Mouse (Mus musculus): ENCODE data around the gene Asb1.

Asb1 gene

GRCm38 (mm10) chr1:91545226-91545625, 4.9 kb downstream of the Asb1 start:
- DNase-seq (ENCODE audit: low read depth): no peak

- no peak for DNase-seq (ENCODE audit: low read depth)
Observed at GRCm38 (mm10) chr1:91547567-91547966, 7.2 kb downstream of the Asb1 start.

GRCm38 (mm10) chr1:91549073-91549472, 8.7 kb downstream of the Asb1 start:
- DNase-seq (ENCODE audit: low read depth): no peak

- no peak for DNase-seq (ENCODE audit: low read depth)
Observed at GRCm38 (mm10) chr1:91557099-91557498, 16.8 kb downstream of the Asb1 start.

GRCm38 (mm10) chr1:91561226-91561625, 20.9 kb downstream of the Asb1 start:
- no peak for DNase-seq (ENCODE audit: low read depth)

GRCm38 (mm10) chr1:91562977-91563590, 22.7 kb downstream of the Asb1 start:
- DNase-seq (ENCODE audit: low read depth): no peak

- DNase-seq (ENCODE audit: low read depth): no peak
Observed at GRCm38 (mm10) chr1:91564004-91564403, 23.7 kb downstream of the Asb1 start.

GRCm38 (mm10) chr1:91564598-91564997, 24.3 kb downstream of the Asb1 start:
- DNase-seq (ENCODE audit: low read depth): no peak

- no peak for DNase-seq (ENCODE audit: low read depth)
Observed at GRCm38 (mm10) chr1:91567269-91567668, 26.9 kb downstream of the Asb1 start.

- DNase-seq (ENCODE audit: low read depth): no peak
Observed at GRCm38 (mm10) chr1:91572458-91572857, 32.1 kb downstream of the Asb1 start.

- DNase-seq (ENCODE audit: low read depth): no peak
Observed at GRCm38 (mm10) chr1:91574208-91574607, 33.9 kb downstream of the Asb1 start.

GRCm38 (mm10) chr1:91577883-91578517, 37.7 kb downstream of the Asb1 start:
- DNase-seq (ENCODE audit: low read depth): no peak

- DNase-seq (ENCODE audit: low read depth): no peak
Observed at GRCm38 (mm10) chr1:91580503-91580902, 40.2 kb downstream of the Asb1 start.

GRCm38 (mm10) chr1:91581206-91581605, 40.9 kb downstream of the Asb1 start:
- DNase-seq (ENCODE audit: low read depth): no peak

GRCm38 (mm10) chr1:91584969-91585835, 44.9 kb downstream of the Asb1 start:
- no peak for DNase-seq (ENCODE audit: low read depth)

GRCm38 (mm10) chr1:91589738-91590137, 49.4 kb downstream of the Asb1 start:
- no peak for DNase-seq (ENCODE audit: low read depth)

- no peak for DNase-seq (ENCODE audit: low read depth)
Observed at GRCm38 (mm10) chr1:91595521-91596020, 55.2 kb downstream of the Asb1 start.

- DNase-seq (ENCODE audit: low read depth): no peak
Observed at GRCm38 (mm10) chr1:91597611-91598010, 57.3 kb downstream of the Asb1 start.

GRCm38 (mm10) chr1:91600671-91601361, 60.5 kb downstream of the Asb1 start:
- no peak for DNase-seq (ENCODE audit: low read depth)

- no peak for DNase-seq (ENCODE audit: low read depth)
Observed at GRCm38 (mm10) chr1:91601362-91602096, 61.2 kb downstream of the Asb1 start.

- no peak for DNase-seq (ENCODE audit: low read depth)
Observed at GRCm38 (mm10) chr1:91605632-91606031, 65.3 kb downstream of the Asb1 start.

Measured in c-Kit-positive CD71-negative TER-119-negative erythroid progenitor cells, embryonic 14.5 days (primary cell).